In genomic region chr3:81197644-81198043, GRCm38 (mm10) we compare ENCODE assay signal across 17 mouse cellular contexts.
"Had no signal": no experiment of that assay in that cellular context is flagged by ENCODE, and none has a peak within 500 bp of the region (broad histone marks: within the 10 kb centered on the region; RNA-seq: fewer than 3 reads in every experiment).

No protein-coding gene starts in this region.

- ATAC-seq: liver, postnatal 0 days; lung, postnatal 0 days; midbrain, embryonic 16.5 days had no signal

- H3K27me3 ChIP-seq: lung, embryonic 15.5 days; midbrain, embryonic 12.5 days; neural tube, embryonic 13.5 days; neural tube, embryonic 15.5 days; stomach, embryonic 15.5 days had no signal

- DNase-seq: liver, postnatal 0 days; lung, adult 2 months; lung, postnatal 4 days; midbrain, embryonic 14.5 days; right cerebral cortex, postnatal 14 days; thymus, adult 18-20 months; thymus, postnatal 14 days; thymus, postnatal 36 days had no signal

- H3K36me3 ChIP-seq: lung, embryonic 15.5 days; midbrain, embryonic 10.5 days; midbrain, embryonic 12.5 days; neural tube, embryonic 13.5 days; neural tube, embryonic 15.5 days; stomach, embryonic 15.5 days had no signal

- H3K4me2 ChIP-seq: lung, embryonic 15.5 days; midbrain, embryonic 12.5 days; neural tube, embryonic 13.5 days; neural tube, embryonic 15.5 days; stomach, embryonic 15.5 days had no signal

- H3K27ac ChIP-seq: lung, embryonic 15.5 days; midbrain, embryonic 10.5 days; midbrain, embryonic 12.5 days; neural tube, embryonic 13.5 days; neural tube, embryonic 15.5 days; stomach, embryonic 15.5 days had no signal

- H3K4me1 ChIP-seq: lung, embryonic 15.5 days; midbrain, embryonic 10.5 days; midbrain, embryonic 12.5 days; neural tube, embryonic 13.5 days; neural tube, embryonic 15.5 days; stomach, embryonic 15.5 days had no signal

- H3K4me3 ChIP-seq: lung, embryonic 15.5 days; midbrain, embryonic 10.5 days; midbrain, embryonic 12.5 days; myocyte; neural tube, embryonic 13.5 days; neural tube, embryonic 15.5 days; stomach, embryonic 15.5 days had no signal

- H3K9ac ChIP-seq: liver, postnatal 0 days; lung, embryonic 15.5 days; midbrain, embryonic 12.5 days; neural tube, embryonic 13.5 days; neural tube, embryonic 15.5 days; stomach, embryonic 15.5 days had no signal

- H3K9me3 ChIP-seq: lung, embryonic 15.5 days; midbrain, embryonic 10.5 days; midbrain, embryonic 12.5 days; neural tube, embryonic 13.5 days; neural tube, embryonic 15.5 days; stomach, embryonic 15.5 days had no signal
